Mouse (Mus musculus) adrenal gland, adult 2 months (tissue): ENCODE data around the gene Crcp. TPM values are rescaled to one million over a fixed set of nuclear protein-coding genes. Genes with fewer than 3 reads are reported as not detected.

ENCODE experiments used
- DNase-seq: peaks from one replicate; pipeline ENCODE4 v3.0.0; 2021
- polyA plus RNA-seq: library from polyadenylated mRNA; depleted of rRNA; stranded (reverse); fragments of >200 nt; gene quantifications from 2 replicates; pipeline ENCODE4 v1.2.3, GENCODE M21; 2012; rRNA removed
- total RNA-seq, 2 experiments: library from RNA; stranded (reverse); gene quantifications; 2 replicates each; pipeline ENCODE4 v1.2.3; 2021

Crcp gene
- total and polyA plus RNA-seq, 3 experiments = 10.2 to 43.0 (median 33.6) TPM

GRCm38 (mm10) chr5:130097837-130098236, 68.7 kb downstream of the Crcp start:
- no peak for DNase-seq

- no peak for DNase-seq
These were observed 72.6 kb downstream of the Crcp start for GRCm38 (mm10) chr5:130101724-130102123.

- peak; percentile 66 for DNase-seq
These were observed 80.3 kb downstream of the Crcp start for GRCm38 (mm10) chr5:130109348-130109747.

Other genes starting within 250 kb of the Crcp start
- 10 to 100 TPM; 20.8 to 23.4 TPM for gene Psph, start 241.8 kb upstream of the Crcp start, total RNA-seq
- gene Psph, start 241.8 kb upstream of the Crcp start, polyA plus RNA-seq = 48.7 and 49.3 TPM in 2 replicates
- gene Sumf2, start 182.3 kb upstream of the Crcp start, total RNA-seq = 10 to 100 TPM; 35.4 to 43.2 TPM
- 18.8 and 19.9 TPM in 2 replicates for gene Sumf2, start 182.3 kb upstream of the Crcp start, polyA plus RNA-seq
- gene Chchd2, start 141.8 kb upstream of the Crcp start, total RNA-seq = 1,000 to 10,000 TPM in 1 of 2 experiments, 100 to 1,000 TPM in 1; 641 to 1,175 TPM
- gene Chchd2, start 141.8 kb upstream of the Crcp start, polyA plus RNA-seq = 3,805 and 4,399 TPM in 2 replicates
- gene Zbed5, start 133.6 kb upstream of the Crcp start, total RNA-seq = 1 to 10 TPM; 2.1 to 2.3 TPM
- 1.1 and 2.2 TPM in 2 replicates for gene Zbed5, start 133.6 kb upstream of the Crcp start, polyA plus RNA-seq
- gene Phkg1, start 130.7 kb upstream of the Crcp start, total RNA-seq = 1 to 10 TPM; 1.4 to 3.9 TPM
- 1.2 and 2.6 TPM in 2 replicates for gene Phkg1, start 130.7 kb upstream of the Crcp start, polyA plus RNA-seq
- gene Nupr1l, start 120.8 kb upstream of the Crcp start, total RNA-seq = 1 to 10 TPM; 2.8 to 4.4 TPM
- gene Nupr1l, start 120.8 kb upstream of the Crcp start, polyA plus RNA-seq = 17.3 and 23.6 TPM in 2 replicates
- gene Vkorc1l1, start 87.3 kb upstream of the Crcp start, total RNA-seq = 10 to 100 TPM; 23.0 to 33.8 TPM
- 9.8 and 10.4 TPM in 2 replicates for gene Vkorc1l1, start 87.3 kb upstream of the Crcp start, polyA plus RNA-seq
- 10 to 100 TPM; 42.6 to 57.1 TPM for gene Gusb, start 26.2 kb upstream of the Crcp start, total RNA-seq
- gene Gusb, start 26.2 kb upstream of the Crcp start, polyA plus RNA-seq = 35.4 and 41.9 TPM in 2 replicates
- 100 to 1,000 TPM in 1 of 2 experiments, 10 to 100 TPM in 1; 92.5 to 106 TPM for gene Asl, start within 50 bp of the Crcp start, total RNA-seq
- 74.2 and 115 TPM in 2 replicates for gene Asl, start within 50 bp of the Crcp start, polyA plus RNA-seq
- gene Tpst1, start 44.0 kb downstream of the Crcp start, total RNA-seq = 10 to 100 TPM; 27.5 to 66.2 TPM
- gene Tpst1, start 44.0 kb downstream of the Crcp start, polyA plus RNA-seq = 39.5 and 42.4 TPM in 2 replicates
- gene Kctd7, start 115.6 kb downstream of the Crcp start, total RNA-seq = 10 to 100 TPM; 10.3 to 14.5 TPM
- gene Kctd7, start 115.6 kb downstream of the Crcp start, polyA plus RNA-seq = 33.2 and 36.3 TPM in 2 replicates
- gene Rabgef1, start 142.5 kb downstream of the Crcp start, total RNA-seq = 10 to 100 TPM; 27.9 to 63.3 TPM
- 19.7 and 32.9 TPM in 2 replicates for gene Rabgef1, start 142.5 kb downstream of the Crcp start, polyA plus RNA-seq
- 10 to 100 TPM; 66.7 to 78.7 TPM for gene Tmem248, start 187.8 kb downstream of the Crcp start, total RNA-seq
- 45.8 and 51.1 TPM in 2 replicates for gene Tmem248, start 187.8 kb downstream of the Crcp start, polyA plus RNA-seq
- gene Sbds, start 226.2 kb downstream of the Crcp start, total RNA-seq = 100 to 1,000 TPM; 103 to 138 TPM
- 44.3 and 46.6 TPM in 2 replicates for gene Sbds, start 226.2 kb downstream of the Crcp start, polyA plus RNA-seq
- gene Tyw1, start 226.3 kb downstream of the Crcp start, total RNA-seq = 10 to 100 TPM; 25.8 to 32.3 TPM
- 8.1 and 8.2 TPM in 2 replicates for gene Tyw1, start 226.3 kb downstream of the Crcp start, polyA plus RNA-seq